Mouse (Mus musculus): ENCODE data around the gene Pygm. TPM values are rescaled to one million over a fixed set of nuclear protein-coding genes. Genes with fewer than 3 reads are reported as not detected.

Gene Pygm
- polyA plus RNA-seq (2015; fragmentation: Nextera tagmentation; extraction: Ambion mirVana): 11.5 and 12.5 TPM in 2 replicates

GRCm38 (mm10) chr19:6384128-6384527 is at the start of gene Pygm:
Gene Pygm, plus strand, starts transcription at chr19:6384399.

GRCm38 (mm10) chr19:6334673-6335457 is 49.3 kb upstream of the Pygm start, which contains the start of gene Men1:
Gene Men1, plus strand, starts transcription at chr19:6334979.

GRCm38 (mm10) chr19:6340524-6341452 is 43.4 kb upstream of the Pygm start, which contains the start of gene Map4k2:
Gene Map4k2, plus strand, starts transcription at chr19:6341135.

GRCm38 (mm10) chr19:6363411-6364240 is 20.6 kb upstream of the Pygm start, which contains the start of gene Sf1:
Gene Sf1, plus strand, starts transcription at chr19:6363690.

GRCm38 (mm10) chr19:6399285-6400095 is 15.3 kb downstream of the Pygm start, which contains the start of gene Rasgrp2:
Gene Rasgrp2, plus strand, starts transcription at chr19:6399340.

GRCm38 (mm10) chr19:6418233-6418879 is 34.2 kb downstream of the Pygm start, which contains the start of gene Nrxn2:
Gene Nrxn2, plus strand, starts transcription at chr19:6418731.

Small RNA genes lying within 50 kb of the gene (microRNA-seq; reads per million reads assigned to microRNA genes)
- 0.87 reads per million for gene Mir6989

Other genes with a start within 250 kb of the Pygm start
- gene Batf2, start 243.4 kb upstream of the Pygm start, polyA plus RNA-seq (2015; fragmentation: Nextera tagmentation; extraction: Ambion mirVana): 0.18 TPM in 1 of 2 replicates, not detected in the other
- 163 TPM in 2 replicates for gene Arl2, start 242.9 kb upstream of the Pygm start, polyA plus RNA-seq (2015; fragmentation: Nextera tagmentation; extraction: Ambion mirVana)
- gene Majin, start 200.0 kb upstream of the Pygm start, polyA plus RNA-seq (2015; fragmentation: Nextera tagmentation; extraction: Ambion mirVana): not detected in 2 replicates
- gene Gpha2, start 158.0 kb upstream of the Pygm start, polyA plus RNA-seq (2015; fragmentation: Nextera tagmentation; extraction: Ambion mirVana): 0.67 and 0.69 TPM in 2 replicates
- 150 and 175 TPM in 2 replicates for gene Ppp2r5b, start 148.5 kb upstream of the Pygm start, polyA plus RNA-seq (2015; fragmentation: Nextera tagmentation; extraction: Ambion mirVana)
- gene Atg2a, start 142.7 kb upstream of the Pygm start, polyA plus RNA-seq (2015; fragmentation: Nextera tagmentation; extraction: Ambion mirVana): 8.0 and 12.7 TPM in 2 replicates
- 66.0 and 70.7 TPM in 2 replicates for gene Ehd1, start 107.7 kb upstream of the Pygm start, polyA plus RNA-seq (2015; fragmentation: Nextera tagmentation; extraction: Ambion mirVana)
- gene Cdc42bpg, start 77.9 kb upstream of the Pygm start, polyA plus RNA-seq (2015; fragmentation: Nextera tagmentation; extraction: Ambion mirVana): 0.28 and 0.34 TPM in 2 replicates
- gene Men1, start 49.4 kb upstream of the Pygm start, polyA plus RNA-seq (2015; fragmentation: Nextera tagmentation; extraction: Ambion mirVana): 56.2 and 63.5 TPM in 2 replicates
- gene Map4k2, start 43.3 kb upstream of the Pygm start, polyA plus RNA-seq (2015; fragmentation: Nextera tagmentation; extraction: Ambion mirVana): 22.5 and 32.9 TPM in 2 replicates
- gene Sf1, start 20.7 kb upstream of the Pygm start, polyA plus RNA-seq (2015; fragmentation: Nextera tagmentation; extraction: Ambion mirVana): 66.5 and 74.7 TPM in 2 replicates
- gene Rasgrp2, start 14.9 kb downstream of the Pygm start, polyA plus RNA-seq (2015; fragmentation: Nextera tagmentation; extraction: Ambion mirVana): 351 and 357 TPM in 2 replicates
- gene Nrxn2, start 34.3 kb downstream of the Pygm start, polyA plus RNA-seq (2015; fragmentation: Nextera tagmentation; extraction: Ambion mirVana): 77.0 and 91.8 TPM in 2 replicates
- 0.22 and 0.26 TPM in 2 replicates for gene Slc22a12, start 158.6 kb downstream of the Pygm start, polyA plus RNA-seq (2015; fragmentation: Nextera tagmentation; extraction: Ambion mirVana)